Mouse (Mus musculus) layer of hippocampus, adult 11-12 months (tissue): ENCODE measurements around the gene Cacng3.

Experiments used
- DNase-seq: peaks from one replicate; pipeline ENCODE4 v3.0.0; 2022; ENCODE audit warnings: low spot score

The Cacng3 gene

DNA sequence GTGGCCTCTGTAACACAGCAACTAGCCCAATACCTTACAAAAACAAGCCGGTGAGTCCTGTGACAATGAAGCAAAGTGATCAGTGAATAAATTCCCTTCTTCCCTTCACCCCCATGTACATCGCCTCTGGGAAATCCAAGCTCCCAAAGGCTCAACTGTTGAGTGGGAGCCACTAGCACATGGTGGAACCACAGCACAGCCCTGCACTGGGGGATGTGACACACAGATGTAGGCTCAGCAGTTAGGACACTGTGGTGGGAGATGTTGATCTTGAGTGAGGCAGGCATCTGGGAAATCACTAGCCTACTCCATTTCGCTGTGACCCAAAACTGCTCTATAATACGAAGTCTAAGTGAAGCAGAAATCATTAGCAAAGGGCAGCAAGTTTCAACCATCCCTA is 48.2 kb downstream of the Cacng3 start:
- no peak for DNase-seq

DNA sequence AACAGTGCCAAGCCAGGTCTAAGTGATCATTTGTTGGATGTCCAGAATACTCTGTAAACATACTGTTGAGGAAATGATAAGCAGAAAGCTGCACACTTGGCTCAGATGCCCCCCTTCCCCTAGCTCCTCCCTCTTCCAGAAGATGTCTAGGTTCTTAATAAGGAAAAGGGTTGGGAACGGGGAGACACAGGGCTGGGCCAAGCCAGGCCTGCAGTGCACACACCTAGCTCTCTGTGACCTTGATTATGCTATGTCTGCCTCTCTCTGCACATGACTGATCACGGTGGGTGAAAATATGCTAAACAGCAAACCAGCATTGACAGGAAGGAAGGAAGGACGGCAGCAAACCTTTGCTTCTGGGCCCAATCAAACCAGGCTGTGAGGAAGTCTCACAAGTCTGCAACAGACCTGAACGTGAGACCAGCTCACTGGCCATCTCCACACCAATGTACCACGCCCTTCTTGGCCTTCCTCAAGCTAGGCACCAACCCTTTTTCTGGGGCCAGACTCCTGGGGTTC is 53.1 kb downstream of the Cacng3 start:
- no peak for DNase-seq

DNA sequence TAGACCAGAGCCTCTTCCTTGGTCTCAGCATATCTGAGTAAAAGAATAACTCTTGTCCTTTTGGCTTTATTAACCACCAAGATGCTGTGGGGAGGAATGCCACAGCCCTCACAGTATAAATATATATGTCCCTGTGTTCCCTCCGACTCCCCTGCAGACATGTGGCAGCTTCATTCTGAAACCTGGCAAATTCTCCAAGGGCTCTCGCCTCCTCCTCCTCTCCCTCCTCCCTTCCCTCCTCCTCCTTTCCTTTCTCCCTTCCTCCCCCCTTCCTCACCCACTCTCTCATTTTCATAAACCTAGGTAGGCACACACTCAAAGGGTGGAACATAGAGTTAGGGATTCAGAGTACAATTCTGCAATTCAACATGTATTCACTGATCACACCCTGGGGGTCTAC is 56.1 kb downstream of the Cacng3 start:
- no peak for DNase-seq

DNA sequence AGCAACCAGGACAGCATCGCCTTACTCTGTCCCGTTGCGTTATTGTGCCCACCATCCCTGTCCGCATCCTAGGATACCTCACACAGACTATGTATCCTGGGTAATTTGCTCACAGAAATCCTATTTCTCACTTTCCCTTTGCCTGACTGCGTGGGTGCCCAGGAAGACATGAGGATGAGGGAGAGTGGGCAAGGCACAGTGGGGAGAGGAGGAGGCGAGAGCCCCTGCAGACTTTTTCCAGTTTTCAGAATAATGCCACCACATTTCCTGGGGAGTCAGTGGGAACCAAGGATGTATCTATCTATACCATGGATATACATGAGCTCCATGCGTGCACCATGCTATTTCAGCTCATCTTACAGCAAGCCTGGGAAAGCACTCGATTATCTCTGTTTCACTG is 57.9 kb downstream of the Cacng3 start:
- no peak for DNase-seq

DNA sequence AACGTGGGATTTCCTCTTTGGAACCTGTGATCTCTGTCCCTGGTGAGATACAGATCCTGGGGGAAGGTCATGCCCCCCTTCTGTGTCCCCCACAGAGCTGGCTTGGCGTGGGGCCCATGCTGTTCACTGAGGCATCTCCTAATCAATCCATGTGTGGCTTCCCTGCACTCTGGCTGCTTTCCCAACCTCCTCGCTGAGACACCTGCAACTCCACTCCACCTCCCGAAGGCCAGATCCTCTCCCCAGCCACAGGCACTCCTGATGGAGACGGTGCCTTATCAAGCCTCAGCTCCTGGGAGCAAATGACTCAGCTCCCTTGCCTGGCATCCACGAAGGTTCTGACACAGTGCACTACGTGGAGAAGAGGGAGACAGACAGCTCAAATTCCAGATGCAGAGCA is 58.6 kb downstream of the Cacng3 start:
- no peak for DNase-seq

DNA sequence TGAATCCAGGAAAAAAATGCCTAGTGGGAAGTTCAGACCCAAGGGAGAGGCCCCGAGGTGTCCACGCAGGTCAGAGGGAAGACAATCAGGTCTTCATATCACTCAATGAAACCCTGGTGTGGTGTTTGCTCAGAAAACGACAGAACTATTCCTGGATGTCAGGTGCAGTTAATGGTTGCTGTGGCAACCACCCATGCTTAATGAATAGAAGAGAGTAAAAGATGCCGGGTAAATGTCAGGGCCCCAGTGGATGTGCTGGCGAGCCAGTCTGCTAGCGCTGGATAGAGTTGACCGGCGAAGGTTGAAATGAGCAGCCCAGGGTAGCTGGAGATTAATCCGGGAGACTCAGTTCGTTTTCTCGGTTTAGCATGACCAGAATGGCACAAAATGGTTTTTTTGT is 65.0 kb downstream of the Cacng3 start:
- DNase-seq: no peak

DNA sequence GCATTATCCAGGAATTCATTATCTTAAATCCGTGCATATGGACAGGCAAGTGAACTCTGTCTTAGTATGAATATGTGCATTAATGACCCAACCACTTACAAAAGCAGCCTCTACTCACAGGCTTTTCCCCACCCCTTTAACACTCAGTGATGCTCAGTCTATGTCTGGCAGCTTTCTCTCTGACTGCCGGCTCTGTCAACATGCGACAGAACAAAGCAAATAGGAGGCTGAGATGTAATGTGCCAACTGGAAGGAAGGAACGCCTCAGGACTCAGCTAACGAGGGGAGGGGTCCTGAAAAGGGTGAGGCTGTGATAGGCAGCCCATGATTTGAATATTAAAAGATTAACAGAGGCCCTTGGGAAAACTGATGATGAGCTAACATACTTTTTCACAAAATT is 68.2 kb downstream of the Cacng3 start:
- DNase-seq: no peak

DNA sequence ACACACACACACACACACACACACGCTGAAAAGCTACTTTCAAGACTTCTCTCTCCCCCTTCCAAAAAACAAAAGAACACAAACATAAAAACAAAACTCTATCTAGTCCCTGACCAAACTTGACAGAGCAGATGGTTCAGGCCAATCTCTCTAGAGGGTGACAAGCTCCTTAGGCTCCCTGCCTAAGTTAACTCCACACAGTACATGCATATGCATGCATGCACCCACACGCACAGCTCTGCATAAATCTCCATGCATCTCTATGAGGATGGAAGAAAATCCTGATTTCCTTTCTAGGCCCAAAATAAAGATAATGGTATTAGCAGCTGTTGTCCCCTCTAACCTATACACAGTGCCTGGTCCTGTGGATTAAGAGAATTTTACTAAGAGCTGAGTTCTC is 70.4 kb downstream of the Cacng3 start:
- no peak for DNase-seq

DNA sequence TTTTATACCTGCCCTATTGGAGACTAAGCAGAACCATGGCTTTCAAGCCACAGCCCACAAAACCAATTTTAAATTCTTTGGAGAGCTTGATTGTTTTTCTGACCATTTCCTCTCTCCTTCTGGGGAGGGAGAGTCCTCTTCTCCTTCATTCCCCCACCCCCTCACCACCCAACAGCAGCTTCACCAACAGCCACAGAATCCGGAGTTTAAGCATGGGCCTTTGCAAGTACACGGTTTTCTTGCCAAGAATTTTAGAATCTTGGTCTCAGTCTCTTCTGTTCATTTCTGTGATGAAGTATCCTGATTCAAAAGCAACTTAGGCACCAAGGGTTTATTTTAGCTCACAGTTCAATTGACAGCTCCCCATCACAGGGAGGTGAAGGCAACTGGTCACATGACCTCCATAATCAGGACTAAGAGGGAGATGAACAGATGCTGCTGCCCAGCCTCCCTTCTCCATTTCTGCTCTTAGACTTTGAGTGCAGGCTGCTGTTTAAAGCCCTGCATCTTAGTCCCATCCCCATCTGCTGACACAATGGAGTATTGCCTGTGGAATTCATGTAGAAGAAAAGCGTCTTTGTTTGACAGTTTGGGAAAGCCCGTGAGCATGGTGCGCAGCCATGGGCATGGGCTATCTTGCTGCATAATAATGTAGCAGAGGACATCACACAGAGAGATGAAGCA is 85.8 kb downstream of the Cacng3 start:
- no peak for DNase-seq

DNA sequence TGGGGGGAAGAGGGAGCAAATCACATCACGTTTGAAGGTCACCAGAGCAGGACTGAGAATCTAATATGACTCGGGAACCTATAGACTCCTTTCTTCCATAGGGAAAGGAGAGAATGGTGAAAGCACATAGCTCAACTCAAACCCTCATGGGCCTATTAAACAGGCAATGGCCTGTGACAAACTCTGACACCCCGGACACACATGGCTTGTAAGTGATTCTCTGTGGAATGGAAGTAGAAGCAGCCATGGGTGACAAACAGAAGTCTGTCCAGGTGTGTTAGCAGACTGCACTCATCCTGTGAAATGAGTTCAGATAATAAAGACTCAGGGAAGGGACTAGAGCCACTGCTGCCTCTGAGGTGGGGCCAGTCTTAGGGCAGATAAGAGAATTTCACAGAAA is 88.4 kb downstream of the Cacng3 start:
- no peak for DNase-seq

DNA sequence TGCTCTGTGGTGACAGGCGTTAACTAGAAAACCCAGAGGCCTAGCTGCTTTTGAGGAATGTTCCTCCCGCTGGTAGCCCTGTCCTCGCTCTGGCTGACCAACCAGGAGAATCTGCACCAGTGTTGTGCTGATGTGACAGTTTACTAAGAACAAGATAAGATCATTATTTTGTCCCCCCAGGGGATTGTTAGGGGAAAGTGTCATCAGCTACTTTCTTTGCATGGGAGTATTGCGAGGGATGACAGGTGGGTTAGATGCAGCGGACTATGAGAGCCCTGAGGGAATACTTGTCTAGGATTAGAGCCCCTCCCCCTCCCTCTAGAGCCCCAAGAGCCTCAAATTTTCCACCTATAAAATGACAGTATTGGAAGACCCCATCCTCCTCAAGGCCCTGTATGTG is 94.2 kb downstream of the Cacng3 start:
- no peak for DNase-seq

DNA sequence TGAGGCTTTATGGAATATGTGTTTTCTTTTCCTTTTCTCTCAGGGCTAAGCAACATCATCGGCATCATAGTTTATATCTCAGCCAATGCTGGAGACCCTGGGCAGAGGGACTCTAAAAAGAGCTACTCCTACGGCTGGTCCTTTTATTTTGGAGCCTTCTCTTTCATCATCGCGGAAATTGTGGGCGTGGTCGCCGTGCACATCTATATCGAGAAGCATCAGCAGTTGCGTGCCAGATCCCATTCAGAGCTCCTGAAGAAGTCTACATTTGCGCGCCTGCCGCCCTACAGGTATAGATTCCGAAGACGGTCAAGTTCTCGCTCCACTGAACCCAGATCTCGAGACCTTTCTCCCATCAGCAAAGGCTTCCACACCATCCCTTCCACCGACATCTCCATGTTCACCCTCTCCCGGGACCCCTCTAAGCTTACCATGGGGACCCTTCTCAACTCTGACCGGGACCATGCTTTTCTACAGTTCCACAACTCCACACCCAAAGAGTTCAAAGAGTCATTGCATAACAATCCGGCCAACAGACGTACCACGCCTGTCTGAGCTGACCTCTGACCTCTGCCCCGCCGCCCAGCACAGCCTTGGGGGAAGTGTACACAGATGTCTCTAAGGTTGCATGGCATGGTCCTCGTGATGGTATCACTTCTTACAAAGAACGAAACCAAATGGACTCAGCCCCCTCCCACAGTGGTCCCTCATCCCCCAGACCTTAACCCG is 98.2 kb downstream of the Cacng3 start:
- no peak for DNase-seq

DNA sequence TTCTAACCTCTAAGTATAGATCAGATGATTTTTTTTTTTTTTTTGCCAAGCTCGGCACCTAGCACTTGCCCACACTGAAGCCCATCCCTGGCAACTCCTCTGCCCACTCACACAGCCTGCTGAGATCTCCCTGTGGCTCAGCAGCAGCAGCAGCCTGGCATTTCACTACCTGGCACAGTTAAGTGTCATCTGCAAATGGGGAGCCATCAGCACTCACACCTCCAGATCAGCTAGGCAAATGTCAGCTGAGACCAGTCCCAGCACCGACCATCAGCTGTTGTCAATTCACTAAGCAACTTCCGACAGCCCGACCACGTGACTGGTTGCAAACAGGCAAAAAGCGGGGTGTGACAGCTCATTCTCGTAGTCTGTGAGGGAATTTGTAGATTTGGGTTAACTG is 109.3 kb downstream of the Cacng3 start:
- DNase-seq: peak; percentile 32

DNA sequence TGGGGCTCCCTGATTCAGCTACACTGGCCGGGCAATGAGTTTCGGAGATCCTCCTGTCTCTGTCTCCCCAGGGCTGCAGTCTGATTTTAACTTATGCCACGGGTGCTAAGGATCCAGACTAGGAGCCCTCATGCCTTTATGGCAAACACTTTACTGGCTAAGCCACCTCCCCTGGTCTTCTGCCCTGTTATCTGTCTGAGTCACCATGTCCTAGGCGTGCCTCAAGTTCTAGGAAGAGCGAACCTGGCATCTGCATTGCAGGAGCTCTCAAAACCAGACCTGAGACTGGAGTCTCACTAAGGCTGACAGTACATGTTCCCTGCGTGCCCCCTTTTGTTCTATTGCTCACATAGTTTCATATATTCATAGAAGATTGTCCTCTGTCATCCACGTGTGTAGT is 119.6 kb downstream of the Cacng3 start:
- no peak for DNase-seq

DNA sequence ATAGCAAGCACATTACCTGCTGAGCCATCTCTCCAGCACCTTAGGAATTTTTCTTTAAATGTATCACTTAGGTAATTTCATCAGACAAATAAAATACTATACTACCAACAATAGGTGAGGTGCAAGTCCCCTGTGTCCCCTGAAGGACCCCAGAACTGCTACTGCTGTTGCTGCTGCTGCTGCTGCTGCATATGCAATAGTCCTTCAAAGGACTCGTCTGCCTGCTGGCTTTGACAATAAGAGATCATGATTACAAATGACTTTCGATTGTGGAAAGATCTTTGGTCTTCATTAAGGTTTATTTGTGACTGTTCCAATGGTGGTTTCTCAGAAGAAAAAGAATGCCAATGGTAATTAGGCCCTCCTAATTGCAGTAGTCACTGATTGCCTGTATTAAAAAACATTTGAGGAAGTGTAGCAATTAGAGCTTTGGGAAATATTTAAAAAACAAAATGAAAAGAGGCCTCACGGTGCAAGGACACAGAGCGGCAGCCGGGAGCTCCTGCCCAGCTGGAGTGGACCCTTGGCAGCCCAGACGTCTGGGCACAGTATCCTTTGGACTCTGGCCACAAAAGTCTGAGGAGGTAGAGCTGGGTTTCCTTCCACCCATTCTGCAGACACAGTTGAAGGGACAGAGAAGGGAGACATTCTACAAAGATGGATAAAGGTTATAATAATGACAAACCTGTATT is 123.5 kb downstream of the Cacng3 start:
- no peak for DNase-seq

DNA sequence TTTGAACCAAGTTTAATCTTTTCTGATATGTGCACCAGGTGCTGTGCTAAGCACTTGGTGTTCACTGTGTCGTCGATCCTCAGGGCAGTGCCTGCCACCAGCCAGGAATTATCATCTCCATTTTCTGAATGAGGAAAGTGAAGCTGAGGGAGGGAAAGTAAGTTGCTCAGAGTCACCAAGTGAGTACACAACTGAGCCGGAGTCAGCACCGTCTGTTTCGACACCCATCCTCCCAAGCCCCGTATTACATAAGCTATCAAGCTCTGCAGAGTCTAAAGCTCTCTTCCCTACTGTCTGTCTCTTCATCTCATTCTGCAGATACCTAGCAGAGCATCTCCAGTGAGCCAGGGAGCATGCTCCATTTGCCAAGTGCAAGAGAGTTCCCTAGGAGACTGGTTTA is 124.8 kb downstream of the Cacng3 start:
- DNase-seq: peak; percentile 56

DNA sequence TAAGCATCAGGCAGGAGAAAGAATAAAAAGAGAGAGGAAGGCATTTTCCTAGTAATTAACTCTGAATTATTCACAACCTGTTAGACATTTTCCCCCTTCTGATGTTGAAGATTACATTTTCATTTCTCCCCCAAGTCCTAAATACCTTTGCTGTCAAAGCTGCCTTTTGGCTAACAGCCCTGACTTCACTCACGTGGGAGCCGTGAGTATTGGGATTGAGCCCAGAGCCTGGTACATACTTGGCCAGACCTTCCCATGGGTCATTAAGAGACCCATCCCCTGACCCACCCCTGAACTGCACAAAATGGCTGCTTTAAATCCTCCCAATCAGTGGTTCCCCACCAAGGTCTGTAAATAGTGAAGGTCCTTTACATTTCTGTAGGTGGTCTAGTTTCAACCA is 130.5 kb downstream of the Cacng3 start:
- no peak for DNase-seq

DNA sequence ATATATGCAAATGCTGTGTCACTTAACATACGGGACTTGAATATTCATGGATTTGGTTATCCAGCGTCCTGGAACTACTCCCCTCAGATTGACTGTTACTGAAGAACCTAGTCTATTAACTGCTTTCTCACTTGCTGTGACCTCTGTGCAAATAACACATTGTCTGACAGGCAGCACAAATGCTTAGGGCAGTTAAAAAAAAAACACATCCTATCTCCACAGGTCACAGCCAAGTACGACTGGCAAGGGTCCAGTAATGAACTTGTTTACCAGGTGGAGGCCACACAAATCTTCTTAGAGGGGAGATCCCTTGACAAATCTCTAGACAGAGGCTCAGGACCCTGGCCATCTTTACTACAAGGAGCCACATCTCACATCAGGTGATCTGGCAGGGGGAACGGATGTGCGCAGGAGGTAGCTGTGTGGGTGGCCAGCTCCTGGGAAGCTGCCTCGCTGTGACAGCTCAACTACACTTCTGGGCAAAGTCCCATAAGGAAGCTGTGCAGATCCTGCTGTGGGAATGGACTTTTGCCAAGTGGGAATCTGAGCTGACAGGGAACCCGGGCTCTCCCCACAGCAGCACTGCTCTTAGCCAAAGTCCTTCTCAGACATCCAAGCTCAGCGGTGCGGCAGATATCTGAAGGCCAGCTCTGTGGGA is 133.7 kb downstream of the Cacng3 start:
- peak; percentile 30 for DNase-seq

DNA sequence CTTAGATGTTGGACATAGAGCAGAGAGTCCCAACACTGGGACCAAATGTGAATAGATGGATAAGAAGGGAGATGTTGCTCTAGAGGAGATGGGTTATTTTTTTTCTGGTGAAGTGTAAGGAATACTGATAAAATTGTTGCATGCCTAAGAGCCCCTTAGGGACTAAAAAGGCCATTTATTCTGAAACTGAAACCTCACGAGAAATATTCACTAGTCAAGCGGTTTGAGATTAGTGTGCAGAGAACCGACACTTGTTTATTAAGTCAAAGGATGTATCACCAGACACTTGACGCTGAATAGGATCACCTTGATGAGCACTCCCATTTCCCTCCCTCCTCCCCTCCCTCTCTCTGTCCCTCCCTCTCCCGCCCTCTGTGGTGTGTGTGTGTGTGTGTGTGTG is 136.2 kb downstream of the Cacng3 start:
- no peak for DNase-seq

DNA sequence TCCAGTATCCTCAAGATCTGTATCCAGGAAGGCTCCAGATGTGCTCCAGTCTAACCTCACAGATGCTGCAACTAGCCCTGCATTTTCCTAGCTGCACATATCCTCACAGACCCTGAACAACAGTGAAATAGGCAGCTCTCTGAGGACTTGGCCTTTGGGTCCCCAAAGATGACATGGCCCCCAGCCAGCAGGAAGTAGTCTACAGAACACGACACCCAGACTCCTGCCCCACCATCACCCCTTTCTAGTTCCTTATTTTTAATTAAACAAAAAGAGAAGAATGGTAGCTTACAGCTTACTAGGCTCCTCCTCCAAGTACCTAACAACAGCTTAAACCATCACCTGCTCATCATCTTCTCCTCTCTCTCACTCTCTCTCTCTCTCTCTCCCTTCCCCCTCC is 143.4 kb downstream of the Cacng3 start:
- DNase-seq: no peak

DNA sequence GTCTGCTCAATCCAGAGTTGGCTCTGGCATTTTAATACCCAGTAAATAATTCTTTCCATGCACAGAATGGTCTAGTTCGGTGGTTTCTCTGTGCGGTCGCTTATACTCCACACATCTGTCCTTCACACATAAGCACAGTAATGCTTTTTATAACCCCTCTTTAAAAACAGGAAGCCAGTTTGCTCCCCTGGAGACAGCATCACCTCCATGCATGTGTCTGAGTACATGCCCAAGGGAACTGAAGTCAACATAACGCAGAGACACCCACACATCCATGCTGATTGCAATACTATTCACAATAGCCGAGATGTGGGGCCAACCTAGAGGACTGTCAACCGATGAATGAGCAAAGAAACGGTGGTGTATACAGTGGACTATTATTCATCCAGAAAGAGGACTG is 147.3 kb downstream of the Cacng3 start:
- no peak for DNase-seq
